Mouse (Mus musculus): ENCODE results near the gene Mars2. TPM values are rescaled to one million over a fixed set of nuclear protein-coding genes. Genes with fewer than 3 reads are reported as not detected.

Mars2 gene
- polyA plus RNA-seq, 1 experiment from 2014 or later: 4.2 TPM

GRCm38 (mm10) chr1:55207561-55207960, 29.4 kb upstream of the Mars2 start:
- H3K9ac ChIP-seq: no peak overlapping the region
- H3K27me3 ChIP-seq (replicated peaks): no peaks in the 10 kb centered on the region
- no peak overlapping the region for H3K27ac ChIP-seq
- peaks cover 11% of the 10 kb centered on the region for H3K4me1 ChIP-seq
- no peak overlapping the region for H3K4me2 ChIP-seq
- no peak for ATAC-seq
- 75% methylated on average over 6 of the region's 6 CpGs for WGBS (ENCODE audit: insufficient replicate concordance)
- no peaks in the 10 kb centered on the region for H3K36me3 ChIP-seq
- no peak overlapping the region for H3K4me3 ChIP-seq
- no peaks in the 10 kb centered on the region for H3K9me3 ChIP-seq (replicated peaks)

- 41% methylated on average over 5 of the region's 5 CpGs for WGBS (ENCODE audit: insufficient replicate concordance)
Observed at GRCm38 (mm10) chr1:55208500-55209140, 28.4 kb upstream of the Mars2 start.

GRCm38 (mm10) chr1:55210202-55210965, 26.6 kb upstream of the Mars2 start:
- H3K27ac ChIP-seq: no peak overlapping the region
- no peak overlapping the region for H3K4me3 ChIP-seq
- peaks cover 11% of the 10 kb centered on the region for H3K4me1 ChIP-seq
- no peaks in the 10 kb centered on the region for H3K9me3 ChIP-seq (replicated peaks)
- H3K9ac ChIP-seq: no peak overlapping the region
- no peaks in the 10 kb centered on the region for H3K36me3 ChIP-seq
- peak overlapping the region; percentile 26 for H3K4me2 ChIP-seq
- no peaks in the 10 kb centered on the region for H3K27me3 ChIP-seq (replicated peaks)
- WGBS (ENCODE audit: insufficient replicate concordance): 28% methylated on average over 12 of the region's 12 CpGs
- ATAC-seq: no peak

More at GRCm38 (mm10) chr1:55208500-55209140, 28.4 kb upstream of the Mars2 start:
- Histone ChIP-seq H3K27me3 (replicated peaks) (no peaks in the 10 kb centered on the region), H3K4me2 (no peak overlapping the region), H3K9ac (no peak overlapping the region), H3K4me1 (peaks cover 11% of the 10 kb centered on the region), H3K4me3 (no peak overlapping the region), H3K36me3 (no peaks in the 10 kb centered on the region), H3K9me3 (replicated peaks) (no peaks in the 10 kb centered on the region), H3K27ac (no peak overlapping the region)
- no peak for ATAC-seq

- ATAC-seq: no peak
- Histone ChIP-seq H3K36me3 (no peaks in the 10 kb centered on the region), H3K4me1 (peaks cover 11% of the 10 kb centered on the region), H3K4me2 (no peak overlapping the region), H3K9ac (no peak overlapping the region), H3K4me3 (no peak overlapping the region), H3K9me3 (replicated peaks) (no peaks in the 10 kb centered on the region), H3K27ac (no peak overlapping the region), H3K27me3 (replicated peaks) (no peaks in the 10 kb centered on the region)
- 85% methylated on average over 8 of the region's 8 CpGs for WGBS (ENCODE audit: insufficient replicate concordance)
Observed at GRCm38 (mm10) chr1:55211081-55211480, 25.9 kb upstream of the Mars2 start.

- WGBS (ENCODE audit: insufficient replicate concordance): 71% methylated on average over 4 of the region's 4 CpGs
- no peak overlapping the region for H3K4me3 ChIP-seq
Observed at GRCm38 (mm10) chr1:55212771-55213170, 24.2 kb upstream of the Mars2 start.

GRCm38 (mm10) chr1:55213475-55213874, 23.5 kb upstream of the Mars2 start:
- H3K9me3 ChIP-seq (replicated peaks): no peaks in the 10 kb centered on the region
- H3K36me3 ChIP-seq: no peaks in the 10 kb centered on the region
- WGBS (ENCODE audit: insufficient replicate concordance): 51% methylated on average over 6 of the region's 6 CpGs
- H3K27me3 ChIP-seq (replicated peaks): no peaks in the 10 kb centered on the region
- H3K4me1 ChIP-seq: peaks cover 11% of the 10 kb centered on the region
- no peak for ATAC-seq
- H3K9ac ChIP-seq: no peak overlapping the region
- no peak overlapping the region for H3K4me2 ChIP-seq
- H3K4me3 ChIP-seq: no peak overlapping the region
- no peak overlapping the region for H3K27ac ChIP-seq

More at GRCm38 (mm10) chr1:55212771-55213170, 24.2 kb upstream of the Mars2 start:
- Histone ChIP-seq H3K27ac (no peak overlapping the region), H3K9me3 (replicated peaks) (no peaks in the 10 kb centered on the region), H3K4me1 (peaks cover 11% of the 10 kb centered on the region), H3K27me3 (replicated peaks) (no peaks in the 10 kb centered on the region), H3K9ac (no peak overlapping the region), H3K4me2 (no peak overlapping the region), H3K36me3 (no peaks in the 10 kb centered on the region)
- ATAC-seq: no peak

- WGBS (ENCODE audit: insufficient replicate concordance): 76% methylated on average over 6 of the region's 6 CpGs
- no peak overlapping the region for H3K27ac ChIP-seq
- no peak for ATAC-seq
Observed at GRCm38 (mm10) chr1:55213936-55214335, 23.0 kb upstream of the Mars2 start.

GRCm38 (mm10) chr1:55215185-55215813, 21.7 kb upstream of the Mars2 start:
- 47% methylated on average over 11 of the region's 11 CpGs for WGBS (ENCODE audit: insufficient replicate concordance)
- no peaks in the 10 kb centered on the region for H3K27me3 ChIP-seq (replicated peaks)
- H3K4me1 ChIP-seq: peaks cover 4% of the 10 kb centered on the region; the same call in 1 of the 2 replicates
- ATAC-seq: no peak
- H3K4me3 ChIP-seq: no peak overlapping the region
- no peak overlapping the region for H3K4me2 ChIP-seq
- no peaks in the 10 kb centered on the region for H3K9me3 ChIP-seq (replicated peaks)
- H3K27ac ChIP-seq: no peak overlapping the region
- H3K9ac ChIP-seq: no peak overlapping the region
- H3K36me3 ChIP-seq: no peaks in the 10 kb centered on the region

More at GRCm38 (mm10) chr1:55213936-55214335, 23.0 kb upstream of the Mars2 start:
- no peaks in the 10 kb centered on the region for H3K36me3 ChIP-seq
- no peaks in the 10 kb centered on the region for H3K27me3 ChIP-seq (replicated peaks)
- no peak overlapping the region for H3K9ac ChIP-seq
- H3K4me3 ChIP-seq: no peak overlapping the region
- no peak overlapping the region for H3K4me2 ChIP-seq
- peaks cover 8% of the 10 kb centered on the region for H3K4me1 ChIP-seq
- H3K9me3 ChIP-seq (replicated peaks): no peaks in the 10 kb centered on the region

- WGBS (ENCODE audit: insufficient replicate concordance): 60% methylated on average over 2 of the region's 2 CpGs
- no peaks in the 10 kb centered on the region for H3K4me1 ChIP-seq
- no peak overlapping the region for H3K4me2 ChIP-seq
- H3K36me3 ChIP-seq: no peaks in the 10 kb centered on the region
- H3K9ac ChIP-seq: no peak overlapping the region
- H3K4me3 ChIP-seq: no peak overlapping the region
- no peak overlapping the region for H3K27ac ChIP-seq
- no peak for ATAC-seq
- H3K27me3 ChIP-seq (replicated peaks): no peaks in the 10 kb centered on the region
- H3K9me3 ChIP-seq (replicated peaks): no peaks in the 10 kb centered on the region
Observed at GRCm38 (mm10) chr1:55217191-55217590, 19.8 kb upstream of the Mars2 start.

- no peak overlapping the region for H3K9ac ChIP-seq
- H3K27me3 ChIP-seq (replicated peaks): peaks cover 34% of the 10 kb centered on the region
- H3K27ac ChIP-seq: no peak overlapping the region
- H3K4me1 ChIP-seq: no peaks in the 10 kb centered on the region
- ATAC-seq: no peak
- H3K4me3 ChIP-seq: no peak overlapping the region
- H3K4me2 ChIP-seq: no peak overlapping the region
- H3K9me3 ChIP-seq (replicated peaks): no peaks in the 10 kb centered on the region
- WGBS (ENCODE audit: insufficient replicate concordance): 69% methylated on average over 4 of the region's 4 CpGs
- H3K36me3 ChIP-seq: no peaks in the 10 kb centered on the region
Observed at GRCm38 (mm10) chr1:55221352-55221751, 15.6 kb upstream of the Mars2 start.

GRCm38 (mm10) chr1:55223026-55223425, 14.0 kb upstream of the Mars2 start:
- Histone ChIP-seq H3K9me3 (replicated peaks) (no peaks in the 10 kb centered on the region), H3K36me3 (no peaks in the 10 kb centered on the region), H3K4me3 (no peak overlapping the region), H3K27me3 (replicated peaks) (peaks cover 48% of the 10 kb centered on the region), H3K27ac (no peak overlapping the region), H3K4me1 (no peaks in the 10 kb centered on the region), H3K9ac (no peak overlapping the region), H3K4me2 (no peak overlapping the region)
- ATAC-seq: no peak
- WGBS (ENCODE audit: insufficient replicate concordance): 72% methylated on average over 7 of the region's 7 CpGs

- no peak for ATAC-seq
- no peak overlapping the region for H3K9ac ChIP-seq
- WGBS (ENCODE audit: insufficient replicate concordance): 64% methylated on average over 11 of the region's 11 CpGs
- peaks cover 53% of the 10 kb centered on the region for H3K27me3 ChIP-seq (replicated peaks)
- no peaks in the 10 kb centered on the region for H3K9me3 ChIP-seq (replicated peaks)
- no peak overlapping the region for H3K4me2 ChIP-seq
- no peaks in the 10 kb centered on the region for H3K4me1 ChIP-seq
- no peak overlapping the region for H3K4me3 ChIP-seq
- no peaks in the 10 kb centered on the region for H3K36me3 ChIP-seq
- H3K27ac ChIP-seq: no peak overlapping the region
Observed at GRCm38 (mm10) chr1:55224111-55224510, 12.9 kb upstream of the Mars2 start.
